Mouse (Mus musculus): ENCODE data around the gene Ccdc130. TPM values are rescaled to one million over a fixed set of nuclear protein-coding genes. Genes with fewer than 3 reads are reported as not detected.
"Not testable (repeated sequence)": the region's sequence is repeated elsewhere in the genome, so short reads cannot be mapped to it uniquely, and the experiment has no call there.

The Ccdc130 gene
- polyA plus RNA-seq (2015; fragmentation: Nextera tagmentation; extraction: Ambion mirVana): 21.6 and 22.2 TPM in 2 replicates

DNA sequence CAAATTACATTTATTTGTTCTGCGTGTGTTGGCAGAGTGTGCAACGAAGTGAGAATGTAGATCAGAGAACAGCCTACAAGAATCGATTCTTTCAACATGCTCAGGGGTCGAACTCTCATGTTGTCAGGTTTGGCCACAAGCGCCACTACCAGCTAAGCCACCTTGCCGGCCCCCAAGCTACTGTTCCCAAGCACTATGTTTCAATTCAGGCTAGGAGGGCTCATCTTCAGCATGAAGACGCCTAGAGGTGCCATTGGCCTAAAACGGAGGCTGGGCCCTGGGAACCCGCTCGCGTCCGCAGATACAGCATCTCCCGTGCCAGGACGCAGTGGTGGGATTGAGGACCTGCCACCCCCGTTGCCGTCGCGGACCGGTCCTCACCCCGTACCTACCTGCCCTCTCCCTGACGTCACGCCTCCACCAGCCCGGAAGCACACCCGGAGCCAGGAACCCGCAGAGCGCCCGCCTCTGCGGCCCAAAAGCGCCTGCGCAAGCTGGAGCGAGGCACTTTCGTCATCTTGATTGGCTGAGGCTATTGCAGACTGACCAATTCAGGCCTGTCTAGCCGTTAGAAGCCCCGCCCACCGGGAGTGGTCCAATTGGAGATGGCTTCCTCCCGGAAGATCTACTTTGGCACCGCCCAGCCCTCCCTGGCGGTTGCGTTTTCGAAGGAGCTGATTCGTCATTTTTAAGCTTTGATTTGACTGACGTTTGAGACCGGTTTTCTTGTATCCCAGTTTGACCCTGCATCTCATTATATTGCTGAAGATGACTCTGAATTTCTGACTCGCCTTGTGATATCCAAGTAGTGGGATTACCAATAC is at the start of gene Ccdc130:
TSS of gene Ccdc130 (minus strand) at position 431 of the 824 bp plus-strand sequence.
- Histone ChIP-seq H3K4me2 (peak within 1 kb of the TSS; percentile 83), H3K27ac (no peak within 1 kb of the TSS), H3K4me1 (peaks cover 9% of the 10 kb centered on the region), H3K9ac (peak within 1 kb of the TSS; percentile 87), H3K36me3 (peaks cover 19% of the 10 kb centered on the region), H3K4me3 (peak within 1 kb of the TSS; percentile 71), H3K9me3 (no peaks in the 10 kb centered on the region), H3K27me3 (0 out of 2 replicates have a peak, but pooled peaks cover 3% of the 10 kb centered on the region)
- ATAC-seq (ENCODE audit: insufficient number of reproducible peaks, insufficient read depth, low FRiP score, low TSS enrichment, low read depth): peak; percentile 99
- under 1% methylated on average over 44 of the region's 44 CpGs for WGBS

DNA sequence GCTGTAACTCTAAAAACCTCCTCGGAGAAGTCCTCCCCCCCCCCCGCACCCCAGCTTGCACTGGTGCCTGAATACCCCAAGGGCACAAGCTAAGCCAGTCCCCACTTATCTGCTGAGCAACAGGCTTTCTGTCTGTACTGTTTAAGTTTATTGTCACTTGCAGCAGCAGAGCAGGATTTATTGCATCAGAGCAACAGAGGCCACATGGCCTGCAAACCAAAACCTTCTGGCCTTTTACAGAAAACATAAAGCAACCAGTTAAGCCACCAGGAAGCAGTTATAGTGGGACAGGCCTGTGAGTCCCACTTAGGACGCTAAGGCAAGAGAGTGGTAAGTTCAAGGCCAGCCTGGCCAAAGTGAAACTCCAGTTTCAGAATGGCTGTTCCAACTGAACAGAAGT is 38.2 kb upstream of the Ccdc130 start:
- no peaks in the 10 kb centered on the region for H3K27me3 ChIP-seq
- no peak overlapping the region for H3K4me3 ChIP-seq
- H3K9ac ChIP-seq: no peak overlapping the region
- no peaks in the 10 kb centered on the region for H3K36me3 ChIP-seq
- H3K4me2 ChIP-seq: no peak overlapping the region
- no peaks in the 10 kb centered on the region; the same call in 1 of the 2 replicates for H3K4me1 ChIP-seq
- no peak overlapping the region for H3K27ac ChIP-seq
- no peaks in the 10 kb centered on the region for H3K9me3 ChIP-seq
- no peak for ATAC-seq (ENCODE audit: insufficient number of reproducible peaks, insufficient read depth, low FRiP score, low TSS enrichment, low read depth)
- 26% methylated on average over 3 of the region's 3 CpGs for WGBS

DNA sequence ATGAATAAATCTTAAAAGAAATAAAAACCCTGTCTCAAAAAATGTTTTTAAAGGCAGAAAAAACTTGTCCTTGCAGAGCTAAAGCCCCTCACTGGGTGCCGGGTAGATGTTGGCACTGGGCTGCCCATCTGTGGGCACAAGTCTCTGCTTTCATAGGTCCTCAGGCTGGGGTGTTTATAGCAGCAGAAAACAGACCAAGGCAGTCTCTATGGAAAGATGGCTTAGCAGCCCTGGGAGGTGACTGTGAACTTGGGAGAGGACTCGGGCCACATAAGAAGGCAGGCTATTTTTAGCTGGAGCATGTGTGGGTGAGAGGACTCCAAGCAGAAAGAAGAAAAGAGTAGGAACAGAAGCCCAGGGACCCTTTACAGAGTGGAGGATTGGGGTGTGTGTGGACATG is 33.8 kb upstream of the Ccdc130 start:
- H3K4me3 ChIP-seq: no peak overlapping the region
- H3K36me3 ChIP-seq: no peaks in the 10 kb centered on the region
- H3K27ac ChIP-seq: no peak overlapping the region
- no peaks in the 10 kb centered on the region; the same call in 1 of the 2 replicates for H3K4me1 ChIP-seq
- H3K9me3 ChIP-seq: 0 out of 2 replicates have a peak, but pooled peaks cover 7% of the 10 kb centered on the region
- H3K4me2 ChIP-seq: no peak overlapping the region
- WGBS: 84% methylated on average over 2 of the region's 2 CpGs
- no peak overlapping the region for H3K9ac ChIP-seq
- H3K27me3 ChIP-seq: no peaks in the 10 kb centered on the region
- ATAC-seq (ENCODE audit: insufficient number of reproducible peaks, insufficient read depth, low FRiP score, low TSS enrichment, low read depth): no peak

DNA sequence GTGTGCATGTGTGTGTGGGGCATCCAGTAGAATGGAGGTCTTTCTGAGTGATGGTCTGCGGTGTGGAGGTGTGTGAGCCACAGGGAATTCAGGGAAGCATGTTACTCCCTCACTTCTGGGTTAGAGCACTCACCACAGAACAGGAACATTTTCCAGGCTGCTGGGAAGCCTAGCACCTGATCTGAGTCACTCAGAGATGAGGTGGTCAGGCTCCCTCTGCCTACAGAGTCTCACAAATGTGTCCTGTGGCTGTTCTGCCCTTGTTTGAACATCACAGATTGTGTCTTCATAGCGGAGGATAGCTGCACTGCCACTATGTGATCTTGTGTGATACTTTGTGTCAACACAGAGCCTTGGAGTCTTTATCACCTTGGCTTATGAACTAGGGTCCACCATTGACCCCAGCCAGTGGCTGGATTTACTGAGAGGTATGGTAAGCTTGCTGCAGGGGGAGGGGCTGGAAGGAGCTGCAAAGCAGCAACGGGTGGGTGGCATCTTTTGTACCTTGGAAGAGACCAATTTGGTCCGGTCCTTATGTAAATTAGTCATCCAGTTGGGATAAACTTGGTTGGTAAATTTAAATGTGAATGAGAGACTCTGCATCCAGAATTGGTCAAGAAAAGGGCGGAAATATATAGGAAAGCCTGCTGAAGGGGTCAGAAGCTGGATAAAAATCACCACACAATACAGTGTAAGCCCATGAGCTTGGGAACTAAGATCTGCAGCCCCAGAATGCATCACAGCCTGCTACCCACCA is 27.0 kb upstream of the Ccdc130 start:
- no peaks in the 10 kb centered on the region for H3K36me3 ChIP-seq
- H3K9me3 ChIP-seq: 0 out of 2 replicates have a peak, but pooled peaks cover 7% of the 10 kb centered on the region
- H3K4me2 ChIP-seq: no peak overlapping the region
- H3K4me1 ChIP-seq: no peaks in the 10 kb centered on the region
- ATAC-seq (ENCODE audit: insufficient number of reproducible peaks, insufficient read depth, low FRiP score, low TSS enrichment, low read depth): no peak
- 0 out of 2 replicates have a peak, but pooled peaks cover 3% of the 10 kb centered on the region for H3K27me3 ChIP-seq
- H3K4me3 ChIP-seq: no peak overlapping the region
- WGBS: 68% methylated on average over 5 of the region's 5 CpGs
- H3K27ac ChIP-seq: no peak overlapping the region
- H3K9ac ChIP-seq: no peak overlapping the region

DNA sequence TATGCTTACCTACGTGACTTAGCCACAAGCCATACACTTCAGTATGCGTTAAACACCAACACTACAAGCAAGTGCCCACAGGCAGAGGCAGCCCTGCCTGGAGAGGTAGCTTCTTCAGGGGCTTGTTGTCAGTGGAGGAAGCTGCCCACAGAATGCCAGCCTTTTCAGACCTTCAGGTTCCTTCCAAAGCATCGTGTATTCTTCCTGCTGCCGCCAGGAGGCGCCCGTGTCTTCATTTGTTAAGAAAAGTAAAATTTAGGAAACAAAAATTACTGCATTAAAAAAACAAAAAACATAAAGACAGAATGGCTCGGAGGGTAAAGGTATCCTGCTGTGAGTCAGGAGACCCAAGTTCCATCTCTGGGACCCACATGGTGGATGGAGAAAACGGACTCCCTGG is 21.5 kb upstream of the Ccdc130 start:
- H3K4me3 ChIP-seq: no peak overlapping the region
- ATAC-seq (ENCODE audit: insufficient number of reproducible peaks, insufficient read depth, low FRiP score, low TSS enrichment, low read depth): no peak
- no peak overlapping the region for H3K4me2 ChIP-seq
- H3K36me3 ChIP-seq: no peaks in the 10 kb centered on the region
- WGBS: 23% methylated on average over 8 of the region's 8 CpGs
- no peaks in the 10 kb centered on the region for H3K9me3 ChIP-seq
- H3K27me3 ChIP-seq: 0 out of 2 replicates have a peak, but pooled peaks cover 3% of the 10 kb centered on the region
- no peak overlapping the region for H3K27ac ChIP-seq
- no peak overlapping the region for H3K9ac ChIP-seq
- no peaks in the 10 kb centered on the region for H3K4me1 ChIP-seq

DNA sequence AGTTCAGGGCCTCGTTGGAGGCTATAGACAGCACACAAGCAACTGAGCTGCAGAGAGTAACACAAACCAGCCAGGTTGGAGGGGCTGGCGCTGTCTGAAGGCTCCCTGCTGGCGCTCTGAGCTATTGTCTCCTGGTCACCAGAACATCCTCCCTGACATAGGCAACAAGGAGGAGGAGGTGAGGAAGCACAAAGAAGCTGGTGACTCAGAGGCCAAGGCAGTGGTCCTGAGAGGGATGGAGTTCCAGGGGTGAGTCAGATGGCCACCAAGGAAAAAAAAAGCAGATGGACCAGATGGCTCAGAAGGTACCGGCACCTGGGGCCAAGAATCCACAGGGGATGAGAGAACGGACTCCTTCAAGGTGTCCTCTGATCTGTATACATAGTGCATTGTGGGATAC is 20.9 kb upstream of the Ccdc130 start:
- H3K4me1 ChIP-seq: no peaks in the 10 kb centered on the region
- ATAC-seq (ENCODE audit: insufficient number of reproducible peaks, insufficient read depth, low FRiP score, low TSS enrichment, low read depth): no peak
- no peaks in the 10 kb centered on the region for H3K36me3 ChIP-seq
- no peaks in the 10 kb centered on the region for H3K9me3 ChIP-seq
- no peak overlapping the region for H3K27ac ChIP-seq
- no peak overlapping the region for H3K9ac ChIP-seq
- WGBS: 76% methylated on average over 5 of the region's 5 CpGs
- 0 out of 2 replicates have a peak, but pooled peaks cover 3% of the 10 kb centered on the region for H3K27me3 ChIP-seq
- no peak overlapping the region for H3K4me2 ChIP-seq
- H3K4me3 ChIP-seq: no peak overlapping the region

DNA sequence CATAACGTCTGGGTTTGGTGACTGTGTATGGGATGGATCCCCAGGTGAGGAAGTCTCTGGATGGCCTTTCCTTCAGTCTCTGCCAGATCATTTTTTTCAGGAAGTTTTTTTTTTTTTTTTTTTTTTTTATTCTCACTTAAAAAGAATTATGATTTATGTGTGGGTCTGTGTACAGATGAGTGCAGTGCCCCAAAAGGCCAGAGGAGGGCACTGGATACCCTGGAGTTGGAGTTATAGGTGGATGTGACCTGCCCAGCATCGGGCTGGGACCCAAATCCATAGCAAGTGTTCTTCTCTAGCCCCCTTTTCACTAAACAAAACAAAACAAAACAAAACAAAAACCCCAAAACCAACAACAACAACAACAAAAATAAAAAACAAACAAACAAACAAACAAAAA is 18.7 kb upstream of the Ccdc130 start:
- Histone ChIP-seq H3K9ac (no peak overlapping the region), H3K27ac (no peak overlapping the region), H3K27me3 (0 out of 2 replicates have a peak, but pooled peaks cover 2% of the 10 kb centered on the region), H3K4me1 (peaks cover 13% of the 10 kb centered on the region), H3K9me3 (no peaks in the 10 kb centered on the region), H3K4me3 (no peak overlapping the region), H3K4me2 (no peak overlapping the region), H3K36me3 (no peaks in the 10 kb centered on the region)
- WGBS: 58% methylated on average over 2 of the region's 2 CpGs
- ATAC-seq (ENCODE audit: insufficient number of reproducible peaks, insufficient read depth, low FRiP score, low TSS enrichment, low read depth): no peak

DNA sequence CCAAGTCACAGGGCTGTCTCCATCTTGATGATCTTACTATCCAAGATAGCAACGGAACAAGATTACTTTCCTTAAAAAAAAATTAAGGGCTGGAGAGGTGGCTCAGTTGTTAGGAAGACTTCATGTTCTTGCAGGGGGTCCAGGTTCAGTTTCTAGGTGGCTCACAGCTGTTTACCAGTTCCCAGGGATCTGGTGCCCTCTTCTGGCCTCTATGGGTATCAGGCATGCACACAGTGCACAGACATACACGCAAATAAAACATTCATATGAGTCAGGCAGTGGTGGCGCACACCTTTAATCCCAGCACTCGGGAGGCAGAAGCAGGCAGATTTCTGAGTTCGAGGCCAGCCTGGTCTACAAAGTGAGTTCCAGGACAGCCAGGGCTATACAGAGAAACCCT is 15.5 kb upstream of the Ccdc130 start:
- not testable (repeated sequence) for ATAC-seq (ENCODE audit: insufficient number of reproducible peaks, insufficient read depth, low FRiP score, low TSS enrichment, low read depth); H3K4me2 ChIP-seq; H3K27ac ChIP-seq

DNA sequence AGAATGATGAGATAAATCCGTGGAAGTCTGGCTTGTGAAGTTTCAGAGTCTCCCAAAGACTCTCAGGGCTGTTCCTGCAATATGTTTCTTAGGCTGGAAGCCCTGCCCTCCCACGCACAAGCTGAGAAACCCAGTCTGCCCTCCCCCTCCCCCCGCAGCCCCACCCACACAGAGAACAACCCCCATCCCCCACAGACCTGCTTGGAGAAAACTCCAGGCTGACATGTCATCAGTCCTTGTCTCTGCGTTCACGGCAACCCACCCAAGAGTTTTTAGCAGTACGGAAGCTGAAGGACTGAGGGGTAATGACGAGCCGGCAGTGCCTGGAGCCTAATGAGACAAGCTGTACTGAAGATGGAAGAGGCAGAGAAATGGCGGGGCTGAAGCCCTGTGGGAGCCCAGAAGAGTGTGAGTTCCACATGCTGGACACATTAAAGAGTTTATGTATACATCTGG is 14.5 kb upstream of the Ccdc130 start:
- no peaks in the 10 kb centered on the region for H3K36me3 ChIP-seq
- H3K27me3 ChIP-seq: no peaks in the 10 kb centered on the region
- peaks cover 19% of the 10 kb centered on the region for H3K4me1 ChIP-seq
- peak overlapping the region; percentile 47 for H3K4me2 ChIP-seq
- WGBS: 13% methylated on average over 9 of the region's 9 CpGs
- peak; percentile 56; the same call in 1 of the 2 replicates for ATAC-seq (ENCODE audit: insufficient number of reproducible peaks, insufficient read depth, low FRiP score, low TSS enrichment, low read depth)
- H3K4me3 ChIP-seq: peak overlapping the region; percentile 33
- H3K9me3 ChIP-seq: no peaks in the 10 kb centered on the region
- H3K27ac ChIP-seq: peak overlapping the region; percentile 75
- H3K9ac ChIP-seq: 0 out of 2 replicates have a peak overlapping the region, but pooled peaks have one; percentile 44

More for the DNA sequence above, 15.5 kb upstream of the Ccdc130 start:
- H3K9ac ChIP-seq, H3K27me3 ChIP-seq, H3K4me3 ChIP-seq, H3K9me3 ChIP-seq, H3K36me3 ChIP-seq: not testable (repeated sequence)
- 62% methylated on average over 5 of the region's 5 CpGs for WGBS
- peaks cover 19% of the 10 kb centered on the region for H3K4me1 ChIP-seq

DNA sequence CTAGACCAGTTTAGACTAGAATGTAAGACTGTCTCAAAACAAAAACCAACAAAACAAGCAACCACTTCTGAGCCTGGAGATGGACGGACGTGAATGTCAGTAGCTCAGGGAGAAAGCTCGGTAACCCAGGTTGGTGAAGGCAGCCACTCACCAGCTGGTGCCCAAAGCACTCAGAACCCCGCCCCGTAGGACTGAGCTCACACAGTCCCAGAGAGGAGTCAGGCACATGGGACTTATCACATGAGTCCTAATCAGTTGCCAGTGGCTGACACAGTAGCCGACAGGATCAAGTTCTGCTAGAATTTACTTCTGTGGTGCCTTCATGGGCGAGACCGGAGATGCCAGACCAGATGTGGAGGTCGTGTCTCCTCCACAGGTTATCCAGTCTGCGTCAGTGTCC is 10.6 kb upstream of the Ccdc130 start:
- Histone ChIP-seq H3K27me3 (no peaks in the 10 kb centered on the region), H3K4me3 (no peak overlapping the region), H3K4me2 (no peak overlapping the region), H3K9ac (no peak overlapping the region), H3K4me1 (peaks cover 19% of the 10 kb centered on the region), H3K27ac (no peak overlapping the region), H3K9me3 (no peaks in the 10 kb centered on the region), H3K36me3 (no peaks in the 10 kb centered on the region)
- 73% methylated on average over 10 of the region's 10 CpGs for WGBS
- no peak for ATAC-seq (ENCODE audit: insufficient number of reproducible peaks, insufficient read depth, low FRiP score, low TSS enrichment, low read depth)

DNA sequence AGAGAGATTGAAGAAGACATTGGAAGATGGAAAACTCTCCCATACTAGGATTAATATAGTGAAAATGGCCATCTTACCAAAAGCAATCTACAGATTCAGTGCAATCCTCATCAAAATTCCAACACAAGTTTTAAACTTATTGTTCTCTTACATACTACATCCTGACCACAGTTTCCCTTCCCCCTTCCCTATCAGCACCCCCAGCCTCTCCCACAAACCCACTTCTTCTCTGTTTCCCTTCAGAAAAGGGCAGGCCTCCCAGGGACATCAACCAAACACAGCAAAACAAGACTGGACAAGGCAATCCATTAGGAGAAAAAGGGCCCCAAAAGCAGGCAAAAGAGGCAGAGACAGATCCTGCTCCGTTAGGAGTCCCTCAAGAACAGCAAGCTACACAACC is 6.3 kb upstream of the Ccdc130 start:
- 0 out of 2 replicates have a peak, but pooled peaks cover 3% of the 10 kb centered on the region for H3K27me3 ChIP-seq
- H3K36me3 ChIP-seq: no peaks in the 10 kb centered on the region
- H3K9me3 ChIP-seq: no peaks in the 10 kb centered on the region
- no peak for ATAC-seq (ENCODE audit: insufficient number of reproducible peaks, insufficient read depth, low FRiP score, low TSS enrichment, low read depth)
- no peak overlapping the region for H3K4me3 ChIP-seq
- H3K4me2 ChIP-seq: no peak overlapping the region
- no peaks in the 10 kb centered on the region for H3K4me1 ChIP-seq
- WGBS: 60% methylated on average over 1 of the region's 1 CpGs
- no peak overlapping the region for H3K27ac ChIP-seq
- no peak overlapping the region for H3K9ac ChIP-seq

All from embryonic facial prominence, embryonic 13.5 days (tissue).